Mouse (Mus musculus): ENCODE measurements around the gene Psen2.

- TF ChIP-seq POLR2A (IDR thresholded peaks at IDR 0.05; ENCODE audit: control insufficient read depth, extremely low read depth, insufficient read depth, low read length, poor library complexity) = no peak
- TF ChIP-seq CTCF (IDR thresholded peaks at IDR 0.05; ENCODE audit: borderline replicate concordance, control insufficient read depth, extremely low read depth, insufficient read depth, low read length, poor library complexity) = no peak
These were observed 23.0 kb upstream of the Psen2 start for GRCm38 (mm10) chr1:180286081-180286831.

Measured in thymus, adult 2 months (tissue).